Mouse (Mus musculus) urinary bladder, postnatal 4 days (tissue): ENCODE data around the gene Olfr1510.
"Not testable (repeated sequence)": the region's sequence is repeated elsewhere in the genome, so short reads cannot be mapped to it uniquely, and the experiment has no call there.

Experiments
- DNase-seq, 2 experiments: peaks; one replicate each; pipeline ENCODE4 v3.0.0; 2021 to 2022; ENCODE audit warnings: low spot score in 2 of 2

Olfr1510 gene

DNA sequence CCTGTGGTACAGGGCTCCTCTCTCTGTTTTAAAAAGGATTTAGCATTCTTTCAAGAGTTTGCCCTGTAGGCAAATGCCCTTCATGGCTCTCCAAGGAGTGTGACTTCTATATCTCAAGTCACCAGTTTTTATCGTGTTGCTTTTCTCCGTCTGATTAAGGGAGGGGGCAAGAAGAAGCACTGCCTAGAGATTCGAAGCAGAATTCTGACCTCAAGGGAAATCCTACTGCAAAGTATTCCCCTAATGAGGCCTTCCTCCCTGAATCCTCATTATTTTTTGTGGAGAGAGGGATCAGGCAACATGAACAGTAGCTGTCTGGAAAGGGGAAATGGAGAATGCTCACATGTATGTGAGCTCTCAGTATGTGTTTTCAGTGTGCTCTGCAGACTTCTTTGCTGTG lies at the start of gene Olfr1510:
Gene Olfr1510, minus strand, starts transcription at position 101 of the 400 bp plus-strand sequence.
- DNase-seq, result no peak

DNA sequence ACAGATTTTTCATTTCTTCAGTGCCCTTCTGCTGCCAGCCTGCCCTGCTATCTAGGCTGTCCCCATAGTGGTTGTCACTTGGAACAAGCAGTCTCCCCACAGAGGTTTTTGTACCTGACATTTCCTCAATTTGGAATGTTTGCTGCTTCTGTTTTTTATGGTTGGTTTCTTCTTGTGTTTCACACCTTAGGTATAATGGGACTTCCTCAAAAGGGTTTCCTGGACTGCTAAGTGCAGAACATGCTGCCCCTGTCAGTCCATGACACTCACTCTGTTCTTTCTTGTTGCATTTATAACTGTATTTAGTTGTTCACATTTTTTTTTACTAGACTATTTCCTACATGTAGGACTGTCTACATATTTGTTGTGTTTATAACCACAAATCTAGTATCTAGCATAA lies 47.8 kb upstream of the Olfr1510 start:
- DNase-seq, result no peak

DNA sequence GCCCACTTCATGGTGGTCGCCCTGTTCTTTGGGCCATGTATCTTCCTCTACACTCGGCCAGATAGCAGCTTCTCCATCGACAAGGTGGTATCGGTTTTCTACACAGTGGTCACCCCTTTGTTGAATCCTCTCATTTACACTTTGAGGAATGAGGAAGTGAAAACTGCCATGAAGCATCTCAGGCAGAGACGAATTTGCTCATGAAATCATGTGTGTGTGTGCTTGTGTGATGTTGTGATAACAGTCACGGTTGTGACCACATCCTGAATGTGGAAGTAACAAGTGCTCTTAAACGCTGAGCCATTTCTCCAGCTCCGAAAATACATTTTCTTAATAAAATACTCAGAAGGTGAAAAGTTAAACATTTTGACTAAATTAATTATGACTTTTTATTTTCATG lies 37.0 kb upstream of the Olfr1510 start:
- no peak for DNase-seq

DNA sequence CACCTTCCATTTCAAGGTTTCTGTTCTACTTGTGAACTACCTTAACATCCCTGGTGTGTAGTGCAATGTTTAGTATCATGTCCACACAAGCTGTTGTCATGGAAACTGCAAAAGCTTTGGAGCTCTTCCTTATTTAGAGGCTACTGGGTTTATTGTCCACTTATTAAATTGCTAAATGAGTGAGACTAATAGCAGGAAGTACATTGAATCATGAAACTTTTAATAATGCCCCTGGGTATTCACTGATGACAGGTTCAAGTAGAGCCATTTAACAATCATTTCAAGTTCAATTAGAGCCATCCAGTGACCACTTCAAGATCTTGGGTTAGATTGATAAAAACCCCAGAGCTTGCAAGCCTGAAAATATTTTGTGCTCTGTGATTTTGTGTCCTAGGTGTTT lies 28.5 kb upstream of the Olfr1510 start, which contains the start of gene Olfr1509:
Gene Olfr1509, plus strand, starts transcription at position 301 of the 400 bp plus-strand sequence.
- DNase-seq, result no peak

DNA sequence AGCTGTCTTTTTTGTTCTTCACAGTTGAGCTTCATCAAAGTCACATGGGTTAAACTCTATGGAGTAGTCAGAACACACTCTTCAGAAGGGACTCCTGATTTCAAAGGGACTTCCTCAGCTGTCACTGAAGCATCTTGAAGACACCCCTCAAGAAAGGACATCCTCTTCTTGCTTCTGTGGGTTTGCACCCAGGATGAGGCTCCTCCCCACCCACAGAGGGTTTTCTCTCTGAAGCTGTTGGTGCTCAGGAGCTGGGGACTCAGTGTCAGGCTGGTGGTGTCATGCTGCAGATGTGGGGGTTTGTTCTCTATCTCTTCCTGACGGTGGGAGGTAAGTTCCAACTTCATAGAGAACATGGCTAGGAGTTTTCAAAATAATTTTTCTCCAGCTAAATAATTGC lies 13.5 kb upstream of the Olfr1510 start:
- DNase-seq, result no peak

DNA sequence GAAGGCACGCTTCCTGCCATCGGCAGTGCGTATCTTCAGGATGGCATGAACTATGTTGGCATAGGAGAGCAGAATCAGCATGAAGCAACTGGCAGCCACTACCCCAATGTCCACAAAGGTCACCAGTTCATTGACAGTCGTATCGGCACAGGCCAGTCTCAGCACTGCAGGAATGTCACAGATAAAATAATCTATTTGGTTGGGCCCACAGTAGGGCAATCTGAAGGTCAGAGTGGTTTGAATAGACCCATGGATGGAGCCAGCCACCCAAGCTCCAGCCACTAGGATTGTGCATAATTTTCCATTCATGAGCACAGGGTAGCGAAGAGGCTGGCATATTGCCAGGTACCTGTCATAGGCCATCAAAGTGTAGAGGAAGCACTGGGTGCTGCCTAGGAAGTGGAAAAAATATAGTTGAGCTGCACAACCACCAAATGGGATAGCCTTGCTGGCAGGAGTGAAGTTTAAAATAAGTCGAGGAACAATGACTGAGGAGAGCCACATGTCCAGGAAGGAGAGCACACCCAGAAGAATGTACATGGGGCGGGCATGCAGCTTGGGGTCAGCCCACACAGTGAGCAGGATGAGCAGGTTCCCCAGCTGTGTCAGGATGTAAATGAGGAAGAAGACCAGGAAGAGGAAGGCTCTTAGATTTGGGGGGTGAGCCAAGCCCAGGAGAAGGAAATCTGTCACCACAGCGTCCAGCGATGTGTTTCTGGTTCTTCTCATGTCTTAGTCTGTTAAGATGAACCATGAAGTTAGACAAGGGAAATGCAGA lies 3.8 kb downstream of the Olfr1510 start:
- DNase-seq, result not testable (repeated sequence)

DNA sequence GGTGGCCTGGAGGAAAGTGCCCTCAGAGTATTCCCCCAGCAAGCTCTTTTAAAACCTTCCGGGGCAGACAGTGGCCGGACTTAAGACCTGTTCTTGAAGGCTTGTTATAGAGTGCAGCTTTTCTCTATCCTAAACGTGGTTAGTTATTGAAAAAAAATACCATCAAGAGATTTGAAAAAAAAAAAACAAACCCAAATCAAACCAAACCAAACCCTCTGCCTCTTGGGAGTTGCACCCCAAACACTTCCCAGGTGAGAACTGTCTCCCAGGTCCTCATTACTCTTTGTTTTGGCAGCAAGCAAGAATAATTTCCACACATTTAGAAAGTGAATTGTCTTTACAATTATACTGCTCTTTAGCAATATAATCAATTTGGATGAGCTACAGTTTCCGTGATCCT lies 16.9 kb downstream of the Olfr1510 start, which contains the start of gene Olfr1511:
Gene Olfr1511, minus strand, starts transcription at position 101 of the 400 bp plus-strand sequence.
- DNase-seq, result no peak

DNA sequence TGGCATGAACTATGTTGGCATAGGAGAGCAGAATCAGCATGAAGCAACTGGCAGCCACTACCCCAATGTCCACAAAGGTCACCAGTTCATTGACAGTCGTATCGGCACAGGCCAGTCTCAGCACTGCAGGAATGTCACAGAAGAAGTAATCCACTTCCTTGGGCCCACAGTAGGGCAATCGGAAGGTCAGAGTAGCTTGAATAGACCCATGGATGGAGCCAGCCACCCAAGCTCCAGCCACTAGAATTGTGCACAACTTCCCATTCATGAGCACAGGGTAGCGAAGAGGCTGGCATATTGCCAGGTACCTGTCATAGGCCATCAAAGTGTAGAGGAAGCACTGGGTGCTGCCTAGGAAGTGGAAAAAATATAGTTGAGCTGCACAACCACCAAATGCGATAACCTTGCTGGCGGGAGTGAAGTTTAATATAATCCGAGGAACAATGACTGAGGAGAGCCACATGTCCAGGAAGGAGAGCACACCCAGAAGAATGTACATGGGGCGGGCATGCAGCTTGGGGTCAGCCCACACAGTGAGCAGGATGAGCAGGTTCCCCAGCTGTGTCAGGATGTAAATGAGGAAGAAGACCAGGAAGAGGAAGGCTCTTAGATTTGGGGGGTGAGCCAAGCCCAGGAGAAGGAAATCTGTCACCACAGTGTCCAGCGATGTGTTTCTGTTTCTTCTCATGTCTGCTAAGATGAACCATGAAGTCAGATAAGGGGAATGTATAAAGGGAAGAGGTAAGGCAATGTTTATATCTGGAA lies 23.9 kb downstream of the Olfr1510 start:
- not testable (repeated sequence) for DNase-seq

DNA sequence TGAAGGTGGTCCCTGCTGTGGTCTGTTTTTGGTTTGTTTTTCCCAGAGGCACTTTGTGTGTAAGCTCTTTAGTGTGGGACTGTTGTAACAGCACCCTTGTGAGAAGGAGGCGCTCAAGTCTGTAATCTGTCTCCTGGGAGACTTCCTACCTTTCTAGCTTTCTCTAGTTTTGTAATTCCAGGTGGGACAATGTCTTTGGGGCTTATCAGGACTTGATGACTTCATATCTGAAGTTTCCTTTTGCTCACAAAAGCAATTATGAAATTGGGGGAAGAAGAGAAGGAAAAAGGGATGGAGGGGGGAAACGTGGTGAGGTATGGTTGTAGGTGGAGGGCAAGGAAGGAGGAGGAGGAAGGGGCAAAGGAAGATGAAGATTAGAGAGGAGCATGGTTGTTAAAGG lies 35.1 kb downstream of the Olfr1510 start, which contains the start of gene Olfr1512:
Gene Olfr1512, minus strand, starts transcription at position 101 of the 400 bp plus-strand sequence.
- no peak for DNase-seq

DNA sequence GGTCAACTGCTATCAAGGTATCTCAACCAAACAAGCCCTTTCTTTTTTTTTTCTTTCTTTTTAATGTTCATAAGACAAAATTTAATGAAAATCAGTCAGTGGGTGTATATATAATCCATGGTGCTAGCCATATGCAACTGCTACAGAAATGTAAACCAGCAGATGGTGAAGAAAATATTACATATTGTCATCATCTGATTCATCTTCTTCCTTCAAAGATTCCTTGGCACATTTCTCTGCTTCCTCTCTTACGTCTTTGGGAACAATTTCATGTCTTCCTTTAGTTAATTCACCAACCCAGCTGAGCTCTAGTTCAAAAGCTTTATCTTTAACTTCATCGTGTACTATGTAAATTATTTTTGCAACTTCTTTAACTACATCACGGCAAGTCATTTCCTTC lies 45.4 kb downstream of the Olfr1510 start:
- DNase-seq, result no peak
